Mouse (Mus musculus): ENCODE results near the gene Bcorl1. TPM values are rescaled to one million over a fixed set of nuclear protein-coding genes. Genes with fewer than 3 reads are reported as not detected.
"Not testable (repeated sequence)": the region's sequence is repeated elsewhere in the genome, so short reads cannot be mapped to it uniquely, and the experiment has no call there.

Gene Bcorl1
- total RNA-seq, 1 experiment from 2014 or later, result 2.1 TPM

DNA sequence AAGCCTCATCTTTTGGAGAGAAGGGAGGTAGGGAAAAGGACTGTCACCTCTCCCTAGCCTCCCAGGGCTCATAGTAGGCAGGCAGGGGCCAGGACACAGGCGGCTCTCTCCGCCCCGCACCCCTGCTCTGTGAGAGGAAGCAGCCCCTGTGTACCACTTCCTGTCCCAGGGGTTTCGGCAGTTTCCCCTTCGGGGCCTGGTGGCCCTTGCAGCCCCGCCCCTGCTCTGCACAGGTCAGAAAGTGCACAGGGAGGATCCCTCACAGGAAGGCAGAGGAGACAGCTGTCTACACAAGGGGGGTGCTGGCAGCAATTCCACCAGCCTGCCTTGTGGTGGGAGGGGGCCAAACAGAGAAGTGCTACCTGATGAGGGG lies 92.4 kb downstream of the Bcorl1 start:
- peak; percentile 72 for ATAC-seq (replicated peaks; ENCODE audit: insufficient number of reproducible peaks, low FRiP score, low TSS enrichment, poor library complexity, severe bottlenecking)

DNA sequence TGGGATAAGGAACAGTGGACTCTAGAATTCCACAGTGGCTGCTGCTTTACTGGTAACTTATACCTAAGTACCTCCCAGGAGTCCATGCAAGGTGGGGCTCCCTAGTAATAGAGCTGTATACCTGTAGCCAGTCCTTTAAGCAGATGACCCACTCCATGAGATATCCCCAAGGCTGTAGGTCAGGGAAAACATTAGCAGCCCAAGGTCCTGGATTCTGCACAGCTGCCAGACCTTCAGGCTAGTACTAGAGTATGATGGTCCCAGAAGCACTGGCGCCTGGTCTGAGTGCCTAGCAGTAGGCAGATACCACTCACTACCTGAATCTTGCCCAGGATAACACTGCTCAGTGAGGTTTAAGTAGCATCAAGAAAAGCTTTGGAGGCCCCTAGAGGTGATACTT lies 93.1 kb downstream of the Bcorl1 start:
- ATAC-seq (replicated peaks; ENCODE audit: insufficient number of reproducible peaks, low FRiP score, low TSS enrichment, poor library complexity, severe bottlenecking), result no peak

DNA sequence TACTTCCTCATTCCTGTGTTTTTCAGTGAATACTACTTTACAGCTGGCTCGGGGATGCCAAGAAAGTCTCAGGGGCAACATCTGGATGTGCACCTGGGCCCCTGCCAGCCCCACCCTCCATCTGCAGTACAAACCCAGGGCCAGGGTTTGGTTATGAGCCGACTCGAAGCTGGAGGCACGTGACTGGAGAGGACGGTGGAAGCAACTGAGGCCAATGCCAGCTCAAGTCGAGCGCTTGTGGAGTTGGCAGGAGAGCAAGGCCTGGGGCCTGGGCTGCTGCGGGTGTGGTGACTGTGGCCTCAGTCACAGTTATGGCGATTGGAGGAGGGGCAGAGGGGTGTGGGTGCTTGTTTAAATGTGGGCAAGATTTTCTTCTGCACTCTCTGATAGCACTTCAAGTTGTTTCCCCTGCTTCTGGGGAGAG lies 94.3 kb downstream of the Bcorl1 start:
- 0 out of 2 replicates have a peak, but pooled peaks have one; percentile 38 for ATAC-seq (replicated peaks; ENCODE audit: insufficient number of reproducible peaks, low FRiP score, low TSS enrichment, poor library complexity, severe bottlenecking)

DNA sequence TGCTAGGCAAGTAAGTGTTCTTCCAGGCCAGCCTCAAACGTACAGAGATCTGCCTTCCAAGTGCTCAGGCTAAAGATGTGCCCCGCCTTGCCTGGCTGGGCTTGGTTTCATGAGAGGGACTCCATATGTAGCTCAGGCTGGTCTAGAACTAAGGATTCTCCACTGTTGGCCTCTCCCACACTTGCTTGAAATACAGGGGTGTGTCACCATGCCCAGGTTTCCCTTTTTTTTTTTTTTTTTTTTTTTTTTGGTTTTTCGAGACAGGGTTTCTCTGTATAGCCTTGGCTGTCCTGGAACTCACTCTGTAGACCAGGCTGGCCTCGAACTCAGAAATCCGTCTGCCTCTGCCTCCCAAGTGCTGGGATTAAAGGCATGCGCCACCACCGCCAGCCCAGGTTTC lies 94.9 kb downstream of the Bcorl1 start:
- ATAC-seq (replicated peaks; ENCODE audit: insufficient number of reproducible peaks, low FRiP score, low TSS enrichment, poor library complexity, severe bottlenecking), result not testable (repeated sequence)

DNA sequence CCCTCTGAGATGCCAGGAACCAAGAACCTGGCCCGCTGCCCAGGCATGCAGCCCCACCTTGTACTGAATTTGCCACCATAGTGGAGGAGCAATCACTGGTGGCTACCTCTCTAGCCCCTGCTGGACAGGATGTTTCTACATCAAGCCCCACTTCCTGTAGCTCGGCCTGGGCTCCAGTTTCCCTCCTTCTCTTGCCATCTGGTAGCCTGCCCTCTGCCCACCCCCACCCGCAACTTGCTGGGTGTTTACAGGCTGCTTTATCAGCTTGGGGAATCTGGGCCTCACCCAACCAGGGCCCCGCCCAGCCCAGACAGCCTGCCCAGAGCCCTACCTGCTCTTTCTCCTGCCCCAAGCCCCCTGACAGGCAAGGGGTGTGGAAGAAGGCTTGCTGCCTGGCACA lies 97.9 kb downstream of the Bcorl1 start:
- peak; percentile 63 for ATAC-seq (replicated peaks; ENCODE audit: insufficient number of reproducible peaks, low FRiP score, low TSS enrichment, poor library complexity, severe bottlenecking)

DNA sequence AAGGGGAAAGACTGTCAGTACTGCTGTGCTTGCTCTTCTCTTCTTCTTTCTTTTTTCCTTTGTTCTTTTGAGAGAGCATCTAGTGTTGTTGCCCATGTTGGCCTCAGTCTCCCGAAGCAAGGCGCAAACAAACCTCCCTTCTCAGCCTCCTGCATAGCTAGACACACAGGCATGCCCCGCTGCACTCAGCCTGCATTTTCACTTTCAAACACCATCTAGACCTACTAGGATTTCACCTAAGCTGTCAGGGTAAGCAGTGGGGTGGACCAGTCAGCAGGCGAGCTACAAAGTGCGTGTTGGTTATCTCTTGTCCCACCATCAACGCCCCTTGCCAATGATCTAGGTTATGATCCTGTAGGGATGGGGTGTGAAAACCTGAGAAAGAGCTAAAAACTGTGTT lies 100.4 kb downstream of the Bcorl1 start:
- no peak for ATAC-seq (replicated peaks; ENCODE audit: insufficient number of reproducible peaks, low FRiP score, low TSS enrichment, poor library complexity, severe bottlenecking)

DNA sequence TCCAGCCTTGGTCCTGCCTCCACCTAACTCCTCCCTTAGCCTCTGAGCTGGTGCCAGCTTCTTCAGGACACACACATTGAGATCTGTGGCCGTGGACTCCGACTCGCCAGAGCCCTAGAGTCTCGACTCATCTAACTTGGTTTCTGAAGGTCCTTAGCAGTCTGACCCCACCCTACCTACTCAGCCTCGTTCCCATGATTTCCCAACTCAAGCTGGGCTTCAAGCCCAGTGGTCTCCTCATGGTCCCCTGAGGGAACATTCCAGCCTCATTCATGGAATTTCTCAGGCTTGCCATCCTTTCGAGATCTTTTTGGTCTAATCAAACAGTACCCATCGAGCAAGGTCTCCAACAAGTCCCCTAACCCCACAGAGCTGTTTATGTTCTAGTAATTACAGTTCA lies 100.8 kb downstream of the Bcorl1 start:
- no peak for ATAC-seq (replicated peaks; ENCODE audit: insufficient number of reproducible peaks, low FRiP score, low TSS enrichment, poor library complexity, severe bottlenecking)

DNA sequence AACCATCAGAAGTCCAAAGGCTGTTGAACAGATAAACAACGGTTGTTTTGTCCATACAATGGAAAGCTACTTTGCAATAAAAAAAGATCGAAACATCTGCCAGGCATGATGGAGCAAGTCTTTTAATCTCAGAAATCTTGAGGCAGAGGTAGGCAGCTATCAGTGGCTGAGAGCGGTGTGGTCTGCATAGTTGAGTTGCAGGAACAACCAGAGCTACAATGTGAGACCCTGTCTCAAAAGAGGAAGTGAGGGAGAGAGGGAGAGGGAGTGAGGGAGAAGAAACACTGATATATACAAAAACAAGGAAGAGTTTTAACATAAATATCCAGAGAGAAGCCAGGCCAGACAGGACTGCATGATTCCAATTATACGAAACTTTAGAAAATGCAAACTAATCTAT lies 103.5 kb downstream of the Bcorl1 start:
- no peak for ATAC-seq (replicated peaks; ENCODE audit: insufficient number of reproducible peaks, low FRiP score, low TSS enrichment, poor library complexity, severe bottlenecking)

DNA sequence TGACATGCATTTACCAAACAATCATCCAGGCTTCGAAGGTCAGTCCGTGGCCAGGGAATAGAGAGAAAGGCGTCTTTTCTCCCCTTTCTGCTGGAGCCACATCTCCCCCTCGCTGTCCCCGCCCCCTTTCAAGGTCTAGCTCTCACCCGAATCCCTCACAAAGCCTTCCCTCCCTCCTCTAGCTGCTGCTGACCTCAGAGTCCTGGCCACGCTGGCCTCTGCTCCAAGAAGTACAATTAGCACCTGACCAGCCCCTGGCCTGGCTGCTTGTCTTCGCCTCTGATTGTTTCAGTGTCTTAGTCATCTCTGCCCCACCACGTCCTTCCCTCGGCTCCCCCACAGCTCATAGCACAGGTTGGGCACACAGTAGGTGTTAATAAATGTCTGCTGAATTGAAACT lies 108.5 kb downstream of the Bcorl1 start:
- ATAC-seq (replicated peaks; ENCODE audit: insufficient number of reproducible peaks, low FRiP score, low TSS enrichment, poor library complexity, severe bottlenecking), result no peak

DNA sequence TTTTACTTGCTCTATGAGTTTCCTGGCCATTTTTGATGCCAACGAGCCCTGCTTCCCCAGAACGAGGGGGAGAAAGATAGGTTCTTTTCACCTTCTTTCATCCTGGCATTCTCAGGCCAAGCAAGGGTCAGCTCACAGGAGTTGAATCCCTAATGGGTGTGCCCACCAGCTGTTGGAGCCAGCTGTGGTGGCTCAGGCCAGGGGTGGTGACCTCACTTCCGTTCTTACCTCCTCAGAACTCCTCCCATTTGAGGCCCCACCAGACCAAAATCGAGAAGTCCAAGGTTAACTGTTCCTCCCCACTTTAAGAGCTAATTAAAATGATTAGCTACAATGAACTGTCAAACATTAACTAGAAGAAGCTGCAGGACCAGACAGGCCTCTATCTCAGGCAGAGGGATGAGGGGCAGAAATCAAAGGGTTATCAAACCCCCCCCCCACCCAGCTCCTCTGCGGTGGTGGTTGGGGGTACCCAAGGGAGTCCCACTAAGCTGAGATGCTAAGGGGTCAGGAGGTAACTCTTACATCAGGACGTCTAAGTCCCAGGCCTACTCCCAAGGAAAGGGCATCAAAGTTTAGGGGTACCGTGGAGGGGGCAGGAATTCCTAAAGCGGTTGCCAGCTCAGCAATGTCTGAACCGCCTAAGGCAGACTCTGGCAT lies 111.2 kb downstream of the Bcorl1 start:
- peak; percentile 68 for ATAC-seq (replicated peaks; ENCODE audit: insufficient number of reproducible peaks, low FRiP score, low TSS enrichment, poor library complexity, severe bottlenecking)

DNA sequence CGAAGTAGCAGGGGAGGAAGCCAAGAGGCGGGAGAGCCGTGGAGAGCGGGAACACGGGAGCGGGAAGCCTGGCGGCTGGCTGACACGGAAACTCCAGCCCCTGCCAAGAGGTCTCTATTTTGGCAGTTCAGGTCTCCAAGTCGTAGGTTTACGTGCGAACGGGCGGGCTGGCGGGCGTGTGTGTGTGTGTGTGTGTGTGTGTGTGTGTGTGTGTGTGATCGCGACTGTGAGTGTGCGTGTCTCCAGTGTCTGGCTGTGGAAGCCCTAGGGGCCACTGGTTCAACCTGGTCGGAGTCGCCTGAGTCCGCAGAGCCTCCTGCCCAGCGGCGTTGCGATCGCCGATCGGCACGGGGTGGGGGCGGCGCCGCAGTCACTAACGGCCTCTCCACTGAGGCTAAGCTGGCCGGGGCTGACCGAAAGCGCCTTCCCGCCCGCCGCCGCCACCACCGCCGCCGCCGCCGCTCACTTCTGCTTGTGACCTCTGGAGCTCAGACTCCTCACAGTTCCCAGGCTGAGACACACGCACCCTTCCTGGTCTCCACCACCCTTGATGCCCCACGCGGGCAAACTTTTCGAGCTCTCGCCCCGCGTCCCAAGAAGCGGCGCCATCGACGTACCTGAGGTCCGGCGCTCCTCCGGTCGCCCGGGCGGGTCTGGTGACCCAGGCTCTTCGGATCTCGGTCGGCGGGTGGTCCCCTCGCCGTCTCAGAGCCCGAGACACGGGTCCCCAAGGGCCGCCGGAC lies 111.9 kb downstream of the Bcorl1 start:
- ATAC-seq (replicated peaks; ENCODE audit: insufficient number of reproducible peaks, low FRiP score, low TSS enrichment, poor library complexity, severe bottlenecking), result no peak

DNA sequence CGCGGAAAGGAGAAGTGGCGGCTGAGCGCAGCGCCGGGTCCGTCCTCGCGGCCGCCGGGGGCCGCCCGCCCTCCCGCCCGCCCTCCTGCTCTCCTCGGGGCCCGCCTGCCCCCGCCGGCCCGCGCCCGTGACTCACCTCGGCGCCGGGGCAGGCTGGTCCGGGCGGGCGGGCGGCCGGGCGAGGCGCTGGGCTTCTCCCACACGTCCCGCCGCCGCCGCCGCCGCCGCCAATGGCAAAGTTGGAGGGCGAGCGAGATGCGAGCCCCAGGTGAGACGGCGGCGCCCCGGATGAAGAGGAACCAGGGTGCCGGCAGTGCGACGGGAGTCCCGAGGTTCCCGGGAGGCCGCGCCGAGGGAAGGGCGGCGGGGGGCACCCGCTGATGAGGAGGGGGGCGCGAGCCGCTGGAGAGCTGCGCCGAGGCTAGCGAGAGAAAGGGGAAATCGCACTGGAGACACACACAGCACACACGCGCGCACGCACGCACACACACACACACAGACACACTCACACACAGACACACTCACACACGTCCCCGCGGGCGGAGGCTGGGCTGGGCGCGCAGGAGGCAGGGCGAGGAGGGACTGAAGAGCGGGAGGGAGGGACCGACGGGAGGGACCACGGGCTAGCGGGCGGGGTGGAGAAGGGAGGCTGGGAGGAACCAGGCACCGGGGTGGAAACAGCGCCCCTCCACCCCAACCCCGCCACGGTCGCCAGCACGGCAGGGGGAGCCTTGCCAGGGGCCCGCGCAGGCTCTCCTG lies 112.8 kb downstream of the Bcorl1 start:
- ATAC-seq (replicated peaks; ENCODE audit: insufficient number of reproducible peaks, low FRiP score, low TSS enrichment, poor library complexity, severe bottlenecking), result peak; percentile 85

DNA sequence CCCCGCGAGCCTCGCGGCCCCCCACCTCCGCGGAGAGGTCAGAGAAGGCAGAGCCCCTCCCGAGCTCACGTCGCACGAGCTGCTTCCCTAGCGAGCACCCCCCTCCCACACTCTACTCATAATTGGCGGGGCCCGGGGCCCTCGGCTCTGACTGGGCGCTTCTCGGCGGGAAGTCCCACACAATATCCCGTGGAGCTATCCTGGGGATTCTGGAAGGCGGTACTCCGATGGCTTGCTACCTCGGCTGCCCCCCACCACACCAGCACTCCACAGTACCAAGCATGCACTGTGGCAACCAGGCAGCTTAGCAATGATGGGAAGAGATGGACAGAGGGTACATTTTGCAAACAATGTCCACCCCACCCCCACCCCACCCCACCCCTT lies 113.3 kb downstream of the Bcorl1 start:
- ATAC-seq (replicated peaks; ENCODE audit: insufficient number of reproducible peaks, low FRiP score, low TSS enrichment, poor library complexity, severe bottlenecking), result peak; percentile 13; the same call in 1 of the 2 replicates

DNA sequence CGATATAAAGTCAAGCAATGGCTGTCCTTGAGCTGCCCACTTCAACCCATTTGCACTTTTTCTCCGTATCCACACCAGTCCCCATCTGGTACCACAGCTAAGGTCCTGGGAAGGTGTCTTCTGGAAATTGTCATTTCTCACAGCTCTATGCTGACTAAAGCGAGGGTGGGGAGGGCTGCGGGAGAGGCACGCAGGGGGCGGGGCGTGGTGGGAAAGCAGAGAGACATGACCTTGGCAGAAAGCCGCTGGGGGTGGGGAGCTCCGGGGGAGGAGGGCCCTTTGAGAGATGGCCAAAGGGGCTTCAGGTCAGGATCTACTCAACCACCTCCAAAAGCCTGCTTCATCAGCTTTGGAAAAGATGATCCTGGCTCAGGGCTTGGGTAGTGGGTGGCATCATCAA lies 113.9 kb downstream of the Bcorl1 start:
- ATAC-seq (replicated peaks; ENCODE audit: insufficient number of reproducible peaks, low FRiP score, low TSS enrichment, poor library complexity, severe bottlenecking), result no peak

DNA sequence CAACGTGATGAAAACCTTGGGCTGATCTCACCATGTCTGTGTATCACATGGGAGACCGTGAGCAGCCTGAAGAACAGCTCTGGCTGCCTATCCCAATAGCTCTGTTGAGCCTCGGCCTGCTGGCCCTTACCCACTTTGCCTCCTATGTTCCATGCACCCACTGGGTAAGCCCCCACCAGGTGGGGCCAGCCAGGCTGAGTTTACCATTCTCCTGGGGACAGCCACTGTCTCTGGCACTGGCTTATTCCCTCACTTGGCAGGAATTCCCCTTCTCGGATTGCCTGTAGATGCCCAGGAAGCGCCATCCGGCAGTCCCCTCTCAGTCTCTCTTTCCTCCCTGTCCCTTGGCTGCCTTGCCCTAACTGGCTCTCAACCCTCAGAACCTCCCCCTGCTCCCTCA lies 115.8 kb downstream of the Bcorl1 start:
- ATAC-seq (replicated peaks; ENCODE audit: insufficient number of reproducible peaks, low FRiP score, low TSS enrichment, poor library complexity, severe bottlenecking), result no peak

Other genes starting within 250 kb of the Bcorl1 start
- not detected in 3 replicates for gene Xpnpep2, start 232.6 kb upstream of the Bcorl1 start, total RNA-seq (2017)
- gene Sash3, start 194.9 kb upstream of the Bcorl1 start, total RNA-seq (2017), result 193 to 270 TPM (median 209 TPM) in 3 replicates
- 19.7 to 23.7 TPM (median 22.4 TPM) in 3 replicates for gene Zdhhc9, start 132.5 kb upstream of the Bcorl1 start, total RNA-seq (2017)
- 37.3 to 41.0 TPM (median 40.2 TPM) in 3 replicates for gene Utp14a, start 84.5 kb upstream of the Bcorl1 start, total RNA-seq (2017)
- 35.9 to 86.3 TPM (median 41.4 TPM) in 3 replicates for gene Elf4, start 121.8 kb downstream of the Bcorl1 start, total RNA-seq (2017)
- 21.7 to 40.5 TPM (median 35.6 TPM) in 3 replicates for gene Aifm1, start 172.2 kb downstream of the Bcorl1 start, total RNA-seq (2017)
- 1.3 TPM in 1 of 3 replicates, not detected in the others for gene Rab33a, start 177.9 kb downstream of the Bcorl1 start, total RNA-seq (2017)

Measured in monocyte, adult 5-6 weeks (primary cell).